Mouse (Mus musculus): ENCODE data around the gene Golim4.

Golim4 gene

GRCm38 (mm10) chr3:75917770-75918503 lies 38.8 kb downstream of the Golim4 start:
- no peak for DNase-seq

DNA sequence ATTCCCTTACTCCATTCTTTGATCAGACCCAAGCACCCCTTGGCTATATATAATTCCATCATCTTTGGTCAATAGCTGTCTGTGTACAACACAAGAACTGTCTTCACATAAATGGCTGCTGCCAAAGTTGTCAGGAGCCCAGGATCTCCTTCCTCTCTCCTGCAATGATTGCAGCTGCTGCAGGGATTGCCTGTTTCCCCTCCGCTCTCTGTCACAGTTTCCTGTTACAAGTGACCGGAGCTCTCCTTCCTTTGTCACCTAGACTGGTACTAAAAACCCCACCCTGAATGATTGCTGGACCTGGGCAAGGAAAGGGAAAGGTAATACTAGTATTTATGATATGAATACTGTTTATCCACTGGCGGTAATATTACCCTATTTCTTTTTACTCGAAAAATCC lies 44.0 kb downstream of the Golim4 start:
- DNase-seq: no peak

DNA sequence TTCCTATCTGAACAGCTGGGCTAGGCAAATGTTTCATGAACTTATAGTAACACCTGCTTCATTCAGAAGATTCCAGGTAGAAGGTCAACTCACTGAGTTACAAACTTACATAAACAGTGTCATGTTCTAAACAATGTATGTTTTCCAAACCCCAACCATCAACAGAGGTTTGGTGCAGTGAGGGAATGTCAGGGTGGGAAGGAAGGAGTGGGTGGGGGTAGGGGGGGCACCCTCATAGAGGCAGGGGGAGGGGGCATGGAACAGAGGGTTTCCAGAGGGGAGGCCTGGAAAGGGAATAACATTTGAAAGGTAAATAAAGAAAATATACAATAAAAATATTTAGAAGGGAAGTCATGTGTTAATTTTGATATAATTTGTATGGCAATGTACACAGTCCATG lies 46.0 kb downstream of the Golim4 start:
- DNase-seq: no peak

GRCm38 (mm10) chr3:75910257-75910656 lies 46.5 kb downstream of the Golim4 start:
- DNase-seq: peak; percentile 5

GRCm38 (mm10) chr3:75901903-75902598 lies 54.7 kb downstream of the Golim4 start:
- no peak for DNase-seq

DNA sequence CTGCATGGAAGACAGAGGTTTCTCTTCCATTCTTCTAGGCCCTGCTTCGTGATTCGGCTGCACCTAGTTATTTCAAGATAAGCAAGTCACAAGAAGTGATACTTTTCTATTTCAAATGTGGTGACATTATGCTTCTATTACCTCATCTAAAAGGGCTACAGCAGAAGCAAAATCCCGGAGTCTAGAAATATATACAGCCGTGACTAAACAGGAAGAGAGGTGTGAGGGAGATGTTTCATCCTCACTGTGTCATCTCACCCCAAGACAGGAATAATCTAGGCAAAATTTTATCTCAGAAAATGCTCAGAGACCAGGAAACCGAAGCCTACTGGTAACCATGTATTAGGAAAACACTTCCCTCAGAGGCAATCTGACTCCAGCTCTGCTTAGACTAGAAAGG lies 61.7 kb downstream of the Golim4 start:
- DNase-seq: no peak

GRCm38 (mm10) chr3:75891581-75891980 lies 65.2 kb downstream of the Golim4 start:
- no peak for DNase-seq

- no peak for DNase-seq
Measured at GRCm38 (mm10) chr3:75889323-75889722, 67.4 kb downstream of the Golim4 start.

GRCm38 (mm10) chr3:75881582-75881981 lies 75.2 kb downstream of the Golim4 start:
- DNase-seq: no peak

DNA sequence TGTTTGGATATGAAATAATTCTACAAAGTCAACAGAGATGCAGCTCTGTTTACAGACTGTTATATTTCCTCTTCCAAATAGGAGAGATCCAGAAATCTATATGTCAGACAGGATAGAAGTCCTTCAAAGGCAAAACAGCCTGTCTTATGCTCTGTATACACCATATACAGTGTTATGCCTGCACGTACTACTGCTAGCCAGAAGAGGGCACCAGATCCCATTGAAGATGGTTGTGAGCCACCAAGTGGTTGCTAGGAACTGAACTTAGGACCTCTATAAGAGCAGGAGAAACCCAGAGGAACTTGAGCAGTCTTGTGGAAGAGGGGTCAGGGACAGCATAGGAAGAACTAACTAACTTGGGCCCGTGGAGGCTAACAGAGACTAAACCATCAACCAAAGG lies 77.5 kb downstream of the Golim4 start:
- no peak for DNase-seq

- no peak for DNase-seq
Measured at GRCm38 (mm10) chr3:75868886-75869285, 87.9 kb downstream of the Golim4 start.

GRCm38 (mm10) chr3:75864203-75864602 lies 92.5 kb downstream of the Golim4 start:
- no peak for DNase-seq

- DNase-seq: no peak
Measured at GRCm38 (mm10) chr3:75861677-75862076, 95.1 kb downstream of the Golim4 start.

DNA sequence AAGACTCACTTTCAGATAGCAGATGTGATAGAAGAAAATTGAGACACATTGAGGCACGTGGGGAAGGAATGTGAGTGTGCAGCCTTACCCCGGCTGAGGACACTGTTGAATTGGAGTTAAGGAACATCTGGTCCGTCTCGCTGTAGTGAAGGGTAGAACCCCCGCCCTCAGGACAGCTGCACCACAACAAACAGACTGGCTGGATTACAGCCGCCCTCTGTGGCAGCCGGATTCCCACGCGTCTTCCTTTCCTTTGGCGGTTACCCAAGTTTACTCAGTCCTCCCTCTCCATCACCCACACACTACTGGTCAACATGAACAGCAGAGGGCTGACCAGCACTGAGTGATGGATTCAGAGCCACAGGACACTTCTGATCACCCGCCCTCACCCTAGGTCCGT lies 96.0 kb downstream of the Golim4 start:
- DNase-seq: no peak

DNA sequence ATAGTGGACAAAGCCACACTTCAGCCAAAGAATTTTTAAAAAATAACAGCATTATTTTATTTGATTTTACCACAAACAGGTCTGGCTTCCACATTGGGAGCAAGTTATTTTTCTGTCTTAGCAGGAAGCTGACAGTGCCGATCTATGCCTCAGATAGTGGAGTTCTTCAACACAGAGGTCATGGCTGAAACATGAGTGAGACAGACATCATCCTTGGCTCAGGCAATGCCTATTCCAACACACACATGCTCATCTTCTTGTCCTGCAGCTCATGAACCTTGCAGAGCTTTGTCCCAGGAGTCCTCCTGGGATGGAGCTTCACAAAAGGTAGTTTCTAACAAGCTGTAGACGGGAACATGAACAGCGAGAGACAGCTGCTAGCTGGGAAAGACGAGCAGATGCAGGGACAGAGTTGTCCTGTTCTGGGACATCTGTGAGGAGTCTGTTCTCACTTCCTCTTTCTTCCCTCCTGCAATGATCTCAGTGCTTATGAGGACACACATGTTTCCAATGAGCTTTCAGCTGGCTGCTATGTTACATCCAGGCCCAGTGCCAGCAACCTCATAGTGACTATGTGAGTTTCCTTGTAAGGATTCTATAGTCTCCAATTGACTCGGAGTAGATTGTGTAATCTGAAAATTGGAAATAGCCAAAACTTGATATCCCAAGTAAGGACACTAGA lies 121.3 kb downstream of the Golim4 start:
- DNase-seq: no peak

GRCm38 (mm10) chr3:75834827-75835226 lies 121.9 kb downstream of the Golim4 start:
- DNase-seq: no peak

Measured in cerebellum, adult 9-11 months (tissue).